Mouse (Mus musculus): ENCODE measurements around the gene Dusp5. TPM values are rescaled to one million over a fixed set of nuclear protein-coding genes. Genes with fewer than 3 reads are reported as not detected.

Gene Dusp5
- total RNA-seq, 4 experiments from 2014 or later = 22.1 to 32.6 (median 23.6) TPM

- no peak for DNase-seq (ENCODE audit: low spot score in 2 of 2)
Measured at GRCm38 (mm10) chr19:53517370-53518096, 11.4 kb upstream of the Dusp5 start.

GRCm38 (mm10) chr19:53519549-53519948 lies 9.4 kb upstream of the Dusp5 start:
- DNase-seq (ENCODE audit: low spot score in 2 of 2) = no peak

GRCm38 (mm10) chr19:53519981-53520380 lies 8.9 kb upstream of the Dusp5 start:
- no peak for DNase-seq (ENCODE audit: low spot score in 2 of 2)

GRCm38 (mm10) chr19:53521137-53521795 lies 7.6 kb upstream of the Dusp5 start:
- DNase-seq (ENCODE audit: low spot score in 2 of 2) = no peak

GRCm38 (mm10) chr19:53527480-53527879 lies 1.4 kb upstream of the Dusp5 start:
- no peak for DNase-seq (ENCODE audit: low spot score in 2 of 2)

GRCm38 (mm10) chr19:53528131-53528621 lies 733 bp upstream of the Dusp5 start:
- no peak for DNase-seq (ENCODE audit: low spot score in 2 of 2)

GRCm38 (mm10) chr19:53529455-53529704 lies 471 bp downstream of the Dusp5 start:
- no peak for DNase-seq (ENCODE audit: low spot score in 2 of 2)

- no peak for DNase-seq (ENCODE audit: low spot score in 2 of 2)
Measured at GRCm38 (mm10) chr19:53529705-53530562, 1.0 kb downstream of the Dusp5 start.

GRCm38 (mm10) chr19:53531416-53531815 lies 2.5 kb downstream of the Dusp5 start:
- no peak for DNase-seq (ENCODE audit: low spot score in 2 of 2)

- no peak for DNase-seq (ENCODE audit: low spot score in 2 of 2)
Measured at GRCm38 (mm10) chr19:53532021-53532420, 3.1 kb downstream of the Dusp5 start.

- DNase-seq (ENCODE audit: low spot score in 2 of 2) = no peak
Measured at GRCm38 (mm10) chr19:53532676-53533075, 3.8 kb downstream of the Dusp5 start.

- no peak for DNase-seq (ENCODE audit: low spot score in 2 of 2)
Measured at GRCm38 (mm10) chr19:53533236-53533635, 4.3 kb downstream of the Dusp5 start.

GRCm38 (mm10) chr19:53533810-53534601 lies 5.1 kb downstream of the Dusp5 start:
- no peak for DNase-seq (ENCODE audit: low spot score in 2 of 2)

- no peak for DNase-seq (ENCODE audit: low spot score in 2 of 2)
Measured at GRCm38 (mm10) chr19:53534757-53535410, 6.0 kb downstream of the Dusp5 start.

GRCm38 (mm10) chr19:53535421-53535820 lies 6.5 kb downstream of the Dusp5 start:
- DNase-seq (ENCODE audit: low spot score in 2 of 2) = no peak

- DNase-seq (ENCODE audit: low spot score in 2 of 2) = no peak
Measured at GRCm38 (mm10) chr19:53536251-53536650, 7.3 kb downstream of the Dusp5 start.

GRCm38 (mm10) chr19:53536731-53537666 lies 8.1 kb downstream of the Dusp5 start:
- DNase-seq (ENCODE audit: low spot score in 2 of 2) = no peak

GRCm38 (mm10) chr19:53538024-53538423 lies 9.1 kb downstream of the Dusp5 start:
- DNase-seq (ENCODE audit: low spot score in 2 of 2) = no peak

GRCm38 (mm10) chr19:53538796-53539195 lies 9.9 kb downstream of the Dusp5 start:
- no peak for DNase-seq (ENCODE audit: low spot score in 2 of 2)

- no peak for DNase-seq (ENCODE audit: low spot score in 2 of 2)
Measured at GRCm38 (mm10) chr19:53539296-53539695, 10.4 kb downstream of the Dusp5 start.

Measured in layer of hippocampus, adult 8-10 months (tissue).